Mouse (Mus musculus) bone marrow, adult 2 months (tissue): ENCODE results near the gene Cog1.

ENCODE experiments used
- CTCF ChIP-seq: fragments of 200-500 bp; IDR thresholded peaks from 2 replicates; pipeline ENCODE4 v1.5.1; 2011; ENCODE audit warnings: low read length, control low read depth; ENCODE audit not compliant: control insufficient read depth, insufficient read depth
- POLR2A ChIP-seq: fragments of 200-500 bp; IDR thresholded peaks from 2 replicates; pipeline ENCODE4 v1.6.1; 2011; ENCODE audit warnings: low read depth, mild to moderate bottlenecking, control low read depth, low read length, borderline replicate concordance; ENCODE audit not compliant: control insufficient read depth

DNA sequence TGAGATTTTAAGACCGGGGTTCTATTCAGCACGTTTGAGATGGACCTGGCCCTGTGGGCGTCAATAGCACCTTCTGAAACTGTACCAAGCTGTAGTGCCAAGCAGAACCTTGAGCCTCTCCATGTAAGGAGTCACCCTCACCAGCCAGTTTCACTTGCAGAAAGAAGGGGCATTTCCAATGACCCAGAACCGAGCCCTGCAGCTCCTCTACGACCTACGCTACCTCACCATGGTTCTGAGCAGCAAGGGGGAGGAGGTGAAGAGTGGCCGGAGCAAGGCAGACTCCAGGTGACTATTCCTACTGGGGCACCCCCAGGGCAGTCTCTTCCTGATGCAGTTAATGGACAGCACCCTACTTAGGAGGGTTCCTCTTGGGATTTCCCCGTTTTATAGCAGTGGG, 9.3 kb downstream of the Cog1 start:
- TF ChIP-seq POLR2A (no peak), CTCF (no peak)
